Mouse (Mus musculus): Measurements from ENCODE around the gene Glra2.
"Not testable (repeated sequence)": the region's sequence is repeated elsewhere in the genome, so short reads cannot be mapped to it uniquely, and the experiment has no call there.

The Glra2 gene

GRCm38 (mm10) chrX:165326939-165327698 lies at the start of gene Glra2:
TSS of gene Glra2 (minus strand) at chrX:165327393.
- DNase-seq (ENCODE audit: low spot score in 2 of 2) = no peak

DNA sequence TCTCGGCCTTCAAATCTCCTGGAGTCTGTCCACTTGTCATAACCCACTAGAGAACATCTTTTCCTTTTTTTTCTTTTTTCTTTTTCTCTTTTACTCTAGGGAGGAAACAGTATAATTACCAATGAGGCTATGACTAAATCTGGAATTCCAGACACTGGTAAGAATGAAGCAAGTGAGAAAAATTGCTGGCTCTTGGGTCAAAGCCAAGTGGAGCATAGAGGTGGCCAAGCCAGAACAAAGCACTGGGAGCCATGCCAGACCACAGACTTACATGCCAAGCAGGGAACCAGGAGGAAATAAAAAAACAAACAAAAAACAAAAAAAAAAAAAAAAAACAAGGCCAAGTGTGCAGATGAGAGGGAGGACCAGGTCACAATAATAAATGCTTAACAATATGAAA lies 35.6 kb upstream of the Glra2 start:
- DNase-seq (ENCODE audit: low spot score in 2 of 2) = peak in 1 of 2 experiments; percentile 6

DNA sequence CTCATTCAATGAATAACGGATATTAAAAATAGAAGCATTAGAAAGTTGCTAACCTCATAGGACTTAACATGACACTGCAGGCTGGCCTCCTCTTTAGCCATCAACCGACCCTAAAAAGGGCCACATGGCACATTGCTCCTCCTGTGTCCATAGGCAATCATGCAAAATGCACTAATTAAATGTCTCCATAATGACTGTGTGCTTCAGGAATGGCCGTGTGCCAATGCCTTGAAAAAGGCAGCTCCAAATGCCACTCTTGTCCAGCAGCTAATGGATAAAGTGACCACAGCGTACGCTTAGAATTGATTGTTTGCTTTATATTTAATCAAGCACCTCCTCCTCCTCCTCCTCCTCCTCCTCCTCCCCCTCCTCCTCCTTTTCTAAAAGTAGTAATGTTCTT lies 17.4 kb upstream of the Glra2 start:
- no peak for DNase-seq (ENCODE audit: low spot score in 2 of 2)

DNA sequence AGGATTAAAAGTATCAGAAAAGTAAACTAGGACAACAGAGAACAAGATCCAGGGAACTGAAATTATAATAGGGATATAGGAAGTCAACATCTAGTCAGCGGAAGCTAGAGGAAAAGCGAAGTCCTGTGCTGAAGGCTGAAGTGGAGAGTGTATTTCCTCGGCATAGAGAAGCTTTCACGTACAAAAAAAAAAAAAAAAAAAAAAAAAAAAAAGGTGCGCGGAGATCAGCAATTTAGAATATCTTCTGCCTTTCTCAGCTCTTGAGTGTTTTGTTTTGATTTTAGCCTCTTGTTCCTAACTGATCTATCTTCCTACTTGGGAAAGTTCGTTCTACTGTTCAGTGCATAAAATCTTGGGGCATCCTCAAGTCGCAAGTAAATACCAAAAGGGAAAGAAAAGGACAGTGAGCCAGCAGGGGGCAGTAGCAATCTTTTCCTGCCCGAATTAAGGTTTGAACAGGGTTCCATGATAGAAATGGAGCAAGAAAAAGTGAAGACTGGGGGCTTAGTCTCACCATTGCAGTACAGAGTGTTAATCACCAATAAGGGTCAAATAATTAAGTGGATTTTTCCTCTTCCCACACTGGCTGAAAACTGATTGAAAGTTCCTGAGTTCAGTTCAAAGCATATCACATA lies 623 bp upstream of the Glra2 start:
- DNase-seq (ENCODE audit: low spot score in 2 of 2) = peak in 1 of 2 experiments; percentile 57

DNA sequence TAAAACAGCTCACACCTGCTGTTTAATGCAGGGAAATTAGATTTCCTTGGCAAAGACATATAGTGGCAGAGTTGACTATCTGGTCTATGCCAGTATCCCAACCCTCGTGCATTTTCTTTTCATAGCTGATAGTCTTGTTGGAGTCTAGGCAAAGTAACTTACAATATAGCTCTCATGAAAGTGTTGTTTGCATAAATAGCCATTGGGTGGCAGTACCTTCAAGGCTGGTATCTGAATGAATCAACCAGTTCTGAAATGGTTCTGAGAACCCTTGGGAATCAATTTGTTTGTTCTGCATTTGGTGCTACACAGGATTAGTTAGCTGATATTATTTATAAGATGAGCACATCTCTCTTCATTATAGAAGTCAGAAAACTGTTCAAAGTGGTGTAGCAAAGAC lies 133.6 kb downstream of the Glra2 start:
- peak in 1 of 2 experiments; percentile 11 for DNase-seq (ENCODE audit: low spot score in 2 of 2)

DNA sequence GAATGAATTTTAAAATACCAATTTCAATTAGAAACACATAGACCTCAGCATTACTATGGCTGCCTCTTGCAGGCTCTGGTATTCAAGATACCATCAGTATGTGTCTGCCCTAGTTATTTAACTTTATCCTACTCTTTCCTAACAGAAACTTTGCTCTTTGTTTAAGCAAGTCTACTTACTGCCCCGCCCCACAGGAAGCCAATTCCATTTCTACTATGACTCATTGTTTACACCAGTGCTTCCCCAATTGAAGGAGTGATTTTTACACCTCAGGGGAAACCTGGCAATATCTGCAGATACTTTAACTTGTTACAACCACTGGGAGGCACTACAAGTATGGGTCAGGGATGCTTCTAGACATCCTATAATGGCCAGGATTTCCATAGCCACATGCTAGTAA lies 136.0 kb downstream of the Glra2 start:
- no peak for DNase-seq (ENCODE audit: low spot score in 2 of 2)

DNA sequence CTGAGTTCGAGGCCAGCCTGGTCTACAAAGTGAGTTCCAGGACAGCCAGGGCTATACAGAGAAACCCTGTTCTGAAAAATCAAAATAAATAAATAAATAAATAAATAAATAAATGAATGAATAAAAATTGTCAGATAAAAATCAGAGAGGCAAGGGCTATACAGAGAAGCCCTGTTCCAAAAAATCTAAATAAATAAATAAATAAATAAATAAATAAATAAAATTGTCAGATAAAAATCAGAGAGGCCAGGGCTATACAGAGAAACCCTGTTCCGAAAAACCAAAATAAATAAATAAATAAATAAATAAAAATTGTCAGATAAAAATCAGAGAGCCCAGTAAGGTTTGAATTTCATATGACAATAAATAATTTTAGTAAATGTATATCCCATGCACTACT lies 144.2 kb downstream of the Glra2 start:
- not testable (repeated sequence) for DNase-seq (ENCODE audit: low spot score in 2 of 2)

GRCm38 (mm10) chrX:165156549-165156948 lies 170.6 kb downstream of the Glra2 start:
- DNase-seq (ENCODE audit: low spot score in 2 of 2) = no peak

- DNase-seq (ENCODE audit: low spot score in 2 of 2) = no peak
Observed at GRCm38 (mm10) chrX:165104171-165104570, 223.0 kb downstream of the Glra2 start.

All from left cerebral cortex, adult 9 months (tissue).